Mouse (Mus musculus): ENCODE data around the gene Asphd1. TPM values are rescaled to one million over a fixed set of nuclear protein-coding genes. Genes with fewer than 3 reads are reported as not detected.

Gene Asphd1
- polyA plus RNA-seq, 2 experiments = 0.15 to 0.26 TPM

GRCm38 (mm10) chr7:126975950-126976866 is 26.8 kb upstream of the Asphd1 start, which contains the start of gene Cdiptos:
Gene Cdiptos (minus strand): TSS chr7:126976098.
- WGBS = under 1% methylated on average over 55 of the region's 55 CpGs
- no peak for TF ChIP-seq POLR2A (IDR thresholded peaks at IDR 0.05; ENCODE audit: borderline replicate concordance, extremely low read depth, insufficient read depth, insufficient read length)
- no peaks in the 10 kb centered on the region for H3K27me3 ChIP-seq (ENCODE audit: control insufficient read depth, insufficient read depth, low read length)
- ATAC-seq (ENCODE audit: low FRiP score, low read depth) (peak; percentile 97), DNase-seq (ENCODE audit: low spot score) (peak; percentile 96)
- peak within 1 kb of the TSS; percentile 94 for H3K27ac ChIP-seq (replicated peaks; ENCODE audit: low read depth, low read length)
- H3K4me3 ChIP-seq (replicated peaks; ENCODE audit: low read length) = peak within 1 kb of the TSS; percentile 97
- H3K9ac ChIP-seq (ENCODE audit: low read depth, low read length, severe bottlenecking) = peak within 1 kb of the TSS; percentile 96
- H3K9me3 ChIP-seq (ENCODE audit: control insufficient read depth, low read length) = no peaks in the 10 kb centered on the region
- H3K4me2 ChIP-seq (replicated peaks; ENCODE audit: low read depth, low read length, severe bottlenecking) = peak within 1 kb of the TSS; percentile 80
- peaks cover 31% of the 10 kb centered on the region for H3K36me3 ChIP-seq (ENCODE audit: control insufficient read depth, insufficient read depth, low read length)
- H3K4me1 ChIP-seq (ENCODE audit: control insufficient read depth, insufficient read depth, low read length) = peaks cover 7% of the 10 kb centered on the region; the same call in 1 of the 2 replicates

DNA sequence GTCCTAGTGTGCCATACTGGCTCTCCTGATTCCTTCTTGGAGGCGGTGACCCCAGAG is 26.3 kb upstream of the Asphd1 start, which contains the start of gene Cdipt:
Gene Cdipt, plus strand, starts transcription at position 22 of the 57 bp plus-strand sequence.
- DNase-seq (ENCODE audit: low spot score) (no peak), ATAC-seq (ENCODE audit: low FRiP score, low read depth) (no peak)
- 0% methylated on average over 1 of the region's 1 CpGs for WGBS
- Histone ChIP-seq H3K9ac (ENCODE audit: low read depth, low read length, severe bottlenecking) (peak within 1 kb of the TSS; percentile 96), H3K4me2 (replicated peaks; ENCODE audit: low read depth, low read length, severe bottlenecking) (peak within 1 kb of the TSS; percentile 80), H3K27me3 (ENCODE audit: control insufficient read depth, insufficient read depth, low read length) (no peaks in the 10 kb centered on the region), H3K4me1 (ENCODE audit: control insufficient read depth, insufficient read depth, low read length) (peaks cover 7% of the 10 kb centered on the region; the same call in 1 of the 2 replicates), H3K4me3 (replicated peaks; ENCODE audit: low read length) (peak within 1 kb of the TSS; percentile 97), H3K9me3 (ENCODE audit: control insufficient read depth, low read length) (no peaks in the 10 kb centered on the region), H3K27ac (replicated peaks; ENCODE audit: low read depth, low read length) (peak within 1 kb of the TSS; percentile 94), H3K36me3 (ENCODE audit: control insufficient read depth, insufficient read depth, low read length) (peaks cover 27% of the 10 kb centered on the region)
- TF ChIP-seq POLR2A (IDR thresholded peaks at IDR 0.05; ENCODE audit: borderline replicate concordance, extremely low read depth, insufficient read depth, insufficient read length) = no peak

DNA sequence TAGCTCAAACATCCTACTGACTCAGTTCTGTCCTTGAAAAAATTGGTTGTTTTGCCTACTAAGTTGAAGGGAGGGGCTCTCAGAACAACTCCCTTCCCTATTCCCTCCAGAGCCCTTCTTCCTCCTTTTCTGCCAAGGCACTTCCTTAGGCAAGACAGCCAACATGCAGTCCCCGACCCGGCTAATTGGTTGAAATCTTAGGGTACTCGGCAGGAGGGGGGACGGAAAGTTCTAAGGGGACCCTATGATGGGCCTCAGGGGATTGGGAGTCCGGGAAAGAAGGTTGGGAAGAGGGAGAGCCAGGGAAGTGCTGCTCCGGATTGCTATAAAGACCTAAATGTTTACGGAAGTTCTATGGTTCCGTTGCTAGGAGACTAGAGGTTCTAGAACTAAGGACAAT is 26.1 kb upstream of the Asphd1 start:
- Histone ChIP-seq H3K9me3 (ENCODE audit: control insufficient read depth, low read length) (no peaks in the 10 kb centered on the region), H3K27me3 (ENCODE audit: control insufficient read depth, insufficient read depth, low read length) (no peaks in the 10 kb centered on the region), H3K4me2 (replicated peaks; ENCODE audit: low read depth, low read length, severe bottlenecking) (peak overlapping the region; percentile 80), H3K4me3 (replicated peaks; ENCODE audit: low read length) (peak overlapping the region; percentile 97), H3K9ac (ENCODE audit: low read depth, low read length, severe bottlenecking) (0 out of 2 replicates have a peak overlapping the region, but pooled peaks have one; percentile 38), H3K36me3 (ENCODE audit: control insufficient read depth, insufficient read depth, low read length) (peaks cover 25% of the 10 kb centered on the region), H3K27ac (replicated peaks; ENCODE audit: low read depth, low read length) (peak overlapping the region; percentile 22; the same call in 1 of the 2 replicates), H3K4me1 (ENCODE audit: control insufficient read depth, insufficient read depth, low read length) (peaks cover 7% of the 10 kb centered on the region; the same call in 1 of the 2 replicates)
- no peak for DNase-seq (ENCODE audit: low spot score)
- ATAC-seq (ENCODE audit: low FRiP score, low read depth) = no peak
- WGBS = 12% methylated on average over 8 of the region's 8 CpGs
- no peak for TF ChIP-seq POLR2A (IDR thresholded peaks at IDR 0.05; ENCODE audit: borderline replicate concordance, extremely low read depth, insufficient read depth, insufficient read length)

DNA sequence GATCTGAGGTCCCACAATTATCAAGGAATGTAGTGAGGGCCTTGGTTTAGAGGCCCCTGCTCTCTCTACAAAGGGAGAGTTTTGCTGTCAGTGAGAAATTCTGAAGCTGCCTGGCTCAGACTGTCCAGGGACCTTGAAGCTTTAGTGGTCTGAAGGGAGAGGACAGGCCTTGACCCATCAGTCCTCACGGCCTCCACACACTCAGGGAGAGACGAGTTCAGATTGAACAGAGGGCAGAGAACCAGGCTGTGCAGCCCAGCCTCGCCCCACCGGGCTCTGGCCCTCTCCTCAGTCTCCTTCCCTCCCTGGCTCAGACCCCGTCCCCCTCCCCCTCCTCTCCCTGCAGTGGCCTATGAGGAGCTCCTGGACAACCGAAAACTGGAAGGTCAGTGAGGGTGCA is 18.0 kb upstream of the Asphd1 start:
- no peaks in the 10 kb centered on the region for H3K36me3 ChIP-seq (ENCODE audit: control insufficient read depth, insufficient read depth, low read length)
- DNase-seq (ENCODE audit: low spot score) (no peak), ATAC-seq (ENCODE audit: low FRiP score, low read depth) (no peak)
- H3K4me2 ChIP-seq (replicated peaks; ENCODE audit: low read depth, low read length, severe bottlenecking) = no peak overlapping the region
- H3K4me1 ChIP-seq (ENCODE audit: control insufficient read depth, insufficient read depth, low read length) = no peaks in the 10 kb centered on the region
- H3K27me3 ChIP-seq (ENCODE audit: control insufficient read depth, insufficient read depth, low read length) = peaks cover 20% of the 10 kb centered on the region
- WGBS = 69% methylated on average over 6 of the region's 6 CpGs
- H3K27ac ChIP-seq (replicated peaks; ENCODE audit: low read depth, low read length) = no peak overlapping the region
- no peak overlapping the region for H3K9ac ChIP-seq (ENCODE audit: low read depth, low read length, severe bottlenecking)
- no peak for TF ChIP-seq POLR2A (IDR thresholded peaks at IDR 0.05; ENCODE audit: borderline replicate concordance, extremely low read depth, insufficient read depth, insufficient read length)
- H3K9me3 ChIP-seq (ENCODE audit: control insufficient read depth, low read length) = no peaks in the 10 kb centered on the region
- no peak overlapping the region for H3K4me3 ChIP-seq (replicated peaks; ENCODE audit: low read length)

- Histone ChIP-seq H3K4me2 (replicated peaks; ENCODE audit: low read depth, low read length, severe bottlenecking) (no peak overlapping the region), H3K9me3 (ENCODE audit: control insufficient read depth, low read length) (no peaks in the 10 kb centered on the region), H3K9ac (ENCODE audit: low read depth, low read length, severe bottlenecking) (no peak overlapping the region), H3K27me3 (ENCODE audit: control insufficient read depth, insufficient read depth, low read length) (peaks cover 20% of the 10 kb centered on the region), H3K4me1 (ENCODE audit: control insufficient read depth, insufficient read depth, low read length) (no peaks in the 10 kb centered on the region), H3K36me3 (ENCODE audit: control insufficient read depth, insufficient read depth, low read length) (no peaks in the 10 kb centered on the region), H3K4me3 (replicated peaks; ENCODE audit: low read length) (no peak overlapping the region), H3K27ac (replicated peaks; ENCODE audit: low read depth, low read length) (no peak overlapping the region)
- ATAC-seq (ENCODE audit: low FRiP score, low read depth) = no peak
- no peak for DNase-seq (ENCODE audit: low spot score)
- 61% methylated on average over 3 of the region's 3 CpGs for WGBS
- TF ChIP-seq POLR2A (IDR thresholded peaks at IDR 0.05; ENCODE audit: borderline replicate concordance, extremely low read depth, insufficient read depth, insufficient read length) = no peak
Observed at GRCm38 (mm10) chr7:126965568-126965967, 16.2 kb upstream of the Asphd1 start.
